8 mouse cellular contexts compared by ENCODE assay signal in genomic region chr11:5060756-5061412, GRCm38 (mm10). TPM values are rescaled to one million over a fixed set of nuclear protein-coding genes. Genes with fewer than 3 reads are reported as not detected.
DNase-seq lines count a peak whose midpoint lies in the region; ATAC-seq and TF ChIP-seq lines count a peak whose summit lies in the region.

No protein-coding gene starts in this region.

- TF ChIP-seq CTCF in lung, postnatal 0 days (IDR thresholded peaks at IDR 0.05), result no peak
- no peak for TF ChIP-seq CTCF in olfactory bulb, adult 2 months (IDR thresholded peaks at IDR 0.05; ENCODE audit: insufficient read depth, low read depth, low read length)

- peak; percentile 46 to 51 for DNase-seq in cerebellum, postnatal 10 days
- DNase-seq in cerebellum, adult 11 months, result no peak
- no peak for DNase-seq in lung, postnatal 0 days (ENCODE audit: low spot score)
- DNase-seq in lung, postnatal 10 days, result no peak
- DNase-seq in limb, embryonic 10.5 days (ENCODE audit: low spot score), result no peak
- DNase-seq in thymus, postnatal 25 days, result no peak

- H3K4me2 ChIP-seq in lung, postnatal 0 days (replicated peaks; ENCODE audit: low read depth, low read length), result peak overlapping the region; percentile 78

- TF ChIP-seq POLR2A in olfactory bulb, adult 2 months (IDR thresholded peaks at IDR 0.05; ENCODE audit: insufficient read depth, low read depth, low read length), result no peak

- TF ChIP-seq EP300 in lung, postnatal 0 days (IDR thresholded peaks at IDR 0.05), result no peak

- H3K9me3 ChIP-seq in lung, postnatal 0 days (ENCODE audit: low read length), result no peaks in the 10 kb centered on the region
- no peaks in the 10 kb centered on the region for H3K9me3 ChIP-seq in limb, embryonic 10.5 days (replicated peaks)

- H3K36me3 ChIP-seq in lung, postnatal 0 days (ENCODE audit: insufficient read depth, low read length), result peaks cover 4% of the 10 kb centered on the region; the same call in 1 of the 2 replicates
- H3K36me3 ChIP-seq in limb, embryonic 10.5 days, result peaks cover 4% of the 10 kb centered on the region; the same call in 1 of the 2 replicates

- H3K27me3 ChIP-seq in lung, postnatal 0 days (replicated peaks; ENCODE audit: insufficient read depth, low read length), result peaks cover 49% of the 10 kb centered on the region
- peaks cover 90% of the 10 kb centered on the region for H3K27me3 ChIP-seq in limb, embryonic 10.5 days (ENCODE audit: low read depth, poor library complexity, severe bottlenecking)

- no peak for ATAC-seq in lung, postnatal 0 days
- ATAC-seq in frontal cortex, adult (ENCODE audit: low TSS enrichment), result no peak

- WGBS in lung, postnatal 0 days, result 68% methylated on average over 27 of the region's 28 CpGs
- WGBS in limb, embryonic 10.5 days, result 51% methylated on average over 28 of the region's 28 CpGs
- 69% methylated on average over 28 of the region's 28 CpGs for WGBS in olfactory bulb, adult 2 months

- no peak overlapping the region for H3K27ac ChIP-seq in lung, postnatal 0 days (ENCODE audit: low read length)
- H3K27ac ChIP-seq in limb, embryonic 10.5 days, result peak overlapping the region; percentile 61
- peak overlapping the region; percentile 8; the same call in 1 of the 2 replicates for H3K27ac ChIP-seq in olfactory bulb, adult 2 months (ENCODE audit: insufficient read depth, low read depth, low read length)

- peak overlapping the region; percentile 33; the same call in 1 of the 2 replicates for H3K4me3 ChIP-seq in lung, postnatal 0 days (ENCODE audit: low read depth, low read length)
- H3K4me3 ChIP-seq in limb, embryonic 10.5 days, result peak overlapping the region; percentile 50
- peak overlapping the region; percentile 41 for H3K4me3 ChIP-seq in olfactory bulb, adult 2 months (ENCODE audit: insufficient read depth, low read depth, low read length)

- H3K9ac ChIP-seq in lung, postnatal 0 days (replicated peaks; ENCODE audit: low read depth), result no peak overlapping the region

- peaks cover 46% of the 10 kb centered on the region for H3K4me1 ChIP-seq in lung, postnatal 0 days (ENCODE audit: insufficient read depth, low read depth, low read length)
- peaks cover 78% of the 10 kb centered on the region for H3K4me1 ChIP-seq in limb, embryonic 10.5 days
- peaks cover 78% of the 10 kb centered on the region for H3K4me1 ChIP-seq in olfactory bulb, adult 2 months (ENCODE audit: control insufficient read depth, insufficient read depth, low read length)

RNA-seq across cellular contexts. Expression of gene Rasl10a, which starts 3.0 kb away (rescaled TPM):
- 2.3 and 2.5 TPM in 2 replicates for polyA plus RNA-seq in lung, postnatal 0 days (2015; fragmentation: Nextera tagmentation; extraction: Ambion mirVana)
- 0.34 and 0.51 TPM in 2 replicates for polyA plus RNA-seq in limb, embryonic 10.5 days (2016; fragmentation: Nextera tagmentation; extraction: Ambion mirVana)
- not detected in 2 replicates for polyA plus RNA-seq in olfactory bulb, adult 2 months (2012; ENCODE audit: insufficient read depth, insufficient read length, low replicate concordance, missing spikeins)

RNA-seq across cellular contexts. Expression of gene Gas2l1, which starts 4.2 kb away (rescaled TPM):
- polyA plus RNA-seq in lung, postnatal 0 days (2015; fragmentation: Nextera tagmentation; extraction: Ambion mirVana), result 31.2 and 33.3 TPM in 2 replicates
- 27.5 and 34.4 TPM in 2 replicates for polyA plus RNA-seq in limb, embryonic 10.5 days (2016; fragmentation: Nextera tagmentation; extraction: Ambion mirVana)
- not detected in 2 replicates for polyA plus RNA-seq in olfactory bulb, adult 2 months (2012; ENCODE audit: insufficient read depth, insufficient read length, low replicate concordance, missing spikeins)

RNA-seq across cellular contexts. Expression of gene Rhbdd3, which starts 37.8 kb away (rescaled TPM):
- polyA plus RNA-seq in lung, postnatal 0 days (2015; fragmentation: Nextera tagmentation; extraction: Ambion mirVana), result 17.0 and 19.4 TPM in 2 replicates
- polyA plus RNA-seq in limb, embryonic 10.5 days (2016; fragmentation: Nextera tagmentation; extraction: Ambion mirVana), result 29.0 and 31.6 TPM in 2 replicates
- polyA plus RNA-seq in olfactory bulb, adult 2 months (2012; ENCODE audit: insufficient read depth, insufficient read length, low replicate concordance, missing spikeins), result not detected in 2 replicates

RNA-seq across cellular contexts. Expression of gene Ewsr1, which starts 38.2 kb away (rescaled TPM):
- polyA plus RNA-seq in lung, postnatal 0 days (2015; fragmentation: Nextera tagmentation; extraction: Ambion mirVana), result 274 and 290 TPM in 2 replicates
- 893 and 996 TPM in 2 replicates for polyA plus RNA-seq in limb, embryonic 10.5 days (2016; fragmentation: Nextera tagmentation; extraction: Ambion mirVana)
- polyA plus RNA-seq in olfactory bulb, adult 2 months (2012; ENCODE audit: insufficient read depth, insufficient read length, low replicate concordance, missing spikeins), result 1,053 and 1,293 TPM in 2 replicates

Comparison
In these comparisons a context has a peak if more than half of its experiments do, and no peak if none do; other contexts are left out.
1. DNase-seq: peak in cerebellum, postnatal 10 days (2 of 2); none in cerebellum, adult 11 months (single experiment), lung, postnatal 0 days (single experiment), lung, postnatal 10 days (single experiment), limb, embryonic 10.5 days (single experiment) and thymus, postnatal 25 days (single experiment).
2. Peak in every context shown above with its lines, with median percentiles within 50 percentile points of each other: H3K4me3 ChIP-seq.